Mouse (Mus musculus) thymus, postnatal 0 days (tissue): Measurements from ENCODE around the gene Rdx. TPM values are rescaled to one million over a fixed set of nuclear protein-coding genes. Genes with fewer than 3 reads are reported as not detected.
"Not testable (repeated sequence)": the region's sequence is repeated elsewhere in the genome, so short reads cannot be mapped to it uniquely, and the experiment has no call there.

Experiments used
- DNase-seq: peaks from one replicate; pipeline ENCODE4 v3.0.0-alpha.2; 2015; ENCODE audit warnings: low spot score
- polyA plus RNA-seq: library from polyadenylated mRNA; unstranded; fragments of >200 nt; fragmentation: Nextera tagmentation; extraction: Ambion mirVana; gene quantifications from 2 replicates; pipeline ENCODE4 v1.2.1, GENCODE M21; 2015

Gene Rdx
- polyA plus RNA-seq, 1 experiment from 2014 or later = 125 TPM

DNA sequence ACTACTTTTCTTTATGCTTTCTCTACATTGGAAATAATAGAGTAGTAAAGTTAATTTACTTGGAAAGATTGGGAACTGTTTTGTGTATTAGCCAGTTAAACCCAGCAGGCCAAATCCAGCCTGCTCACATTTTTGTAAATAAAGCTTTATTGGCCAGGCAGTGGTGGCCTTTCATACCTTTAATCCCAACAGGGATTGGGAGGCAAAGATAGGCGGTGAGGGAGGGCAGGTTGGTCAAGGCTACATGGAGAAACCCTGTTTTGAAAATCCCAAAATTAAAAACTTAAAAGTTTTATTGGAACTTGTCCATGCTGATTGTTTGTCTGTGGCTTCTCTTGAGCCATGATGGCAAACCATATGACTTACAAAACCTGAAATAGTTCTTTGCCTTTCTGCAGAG lies 5.2 kb downstream of the Rdx start:
- DNase-seq = no peak

DNA sequence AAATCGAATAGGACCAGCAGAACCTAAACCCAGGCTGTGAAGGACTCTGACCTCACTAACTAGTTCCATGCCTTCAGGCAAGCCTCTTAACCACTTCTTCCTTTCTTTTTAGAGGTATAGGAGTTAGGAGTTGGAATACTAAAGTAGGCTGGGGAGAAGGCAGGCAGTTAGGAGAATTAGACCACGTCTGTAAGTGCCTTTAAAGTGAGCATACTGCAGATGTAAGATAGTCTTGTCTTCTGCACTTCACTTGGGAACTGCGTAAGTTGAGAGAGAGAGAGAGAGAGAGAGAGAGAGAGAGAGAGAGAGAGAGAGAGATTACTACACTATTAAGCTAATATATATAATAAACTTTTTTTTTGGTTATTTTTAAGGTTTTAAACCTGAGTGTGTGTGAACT lies 8.3 kb downstream of the Rdx start:
- DNase-seq = no peak

DNA sequence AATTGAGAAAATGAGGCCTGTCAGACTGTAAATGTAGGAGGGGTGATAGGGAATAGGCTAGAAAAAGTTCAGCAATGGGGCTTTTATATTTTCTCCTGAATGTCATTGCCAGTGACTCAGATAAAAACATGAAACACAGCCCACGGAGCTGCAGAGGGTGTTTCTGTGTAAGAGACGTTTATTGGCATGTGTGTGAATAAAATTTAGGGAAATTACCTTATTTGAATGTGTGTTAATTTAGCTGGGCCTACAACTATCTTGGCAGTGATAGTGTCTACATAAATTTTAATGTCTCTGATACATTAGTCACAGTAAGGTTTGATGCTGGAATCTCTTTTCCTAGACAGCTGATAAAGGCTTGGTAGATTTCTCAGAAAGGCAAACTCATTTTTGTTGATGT lies 12.8 kb downstream of the Rdx start:
- DNase-seq = no peak

DNA sequence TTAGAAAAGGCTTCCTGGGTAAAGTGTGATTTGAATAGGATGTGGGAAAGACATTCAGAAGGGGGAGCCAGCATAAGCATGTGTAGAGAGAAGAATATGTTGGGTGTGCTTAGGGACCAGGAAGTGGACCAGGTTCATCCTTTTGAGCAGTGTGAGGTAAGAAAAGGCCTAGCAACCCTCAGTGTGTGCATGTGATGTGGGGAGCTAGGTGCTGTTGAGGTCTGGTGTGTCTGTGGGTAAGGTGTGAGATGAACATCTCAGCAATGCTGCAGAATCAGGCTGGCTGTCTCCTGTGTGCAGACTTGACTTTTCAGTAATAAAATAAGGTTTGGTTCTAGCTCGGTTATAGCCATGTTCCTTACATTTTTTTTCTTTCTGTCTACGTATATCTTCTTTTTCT lies 23.1 kb downstream of the Rdx start:
- no peak for DNase-seq

DNA sequence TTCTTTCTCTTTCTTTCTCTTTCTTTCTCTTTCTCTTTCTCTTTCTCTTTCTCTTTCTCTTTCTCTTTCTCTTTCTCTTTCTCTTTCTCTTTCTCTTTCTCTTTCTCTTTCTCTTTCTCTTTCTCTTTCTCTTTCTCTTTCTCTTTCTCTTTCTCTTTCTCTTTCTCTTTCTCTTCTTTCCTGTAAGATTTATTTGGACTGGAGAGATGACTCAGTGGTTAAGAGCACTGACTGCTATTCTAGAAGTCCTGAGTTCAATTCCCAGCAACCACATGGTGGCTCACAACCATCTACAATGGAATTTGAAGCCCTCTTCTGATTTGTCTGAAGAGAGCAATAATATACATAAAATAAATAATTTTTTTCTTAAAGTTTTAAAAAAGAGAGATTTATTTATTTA lies 24.4 kb downstream of the Rdx start:
- not testable (repeated sequence) for DNase-seq

DNA sequence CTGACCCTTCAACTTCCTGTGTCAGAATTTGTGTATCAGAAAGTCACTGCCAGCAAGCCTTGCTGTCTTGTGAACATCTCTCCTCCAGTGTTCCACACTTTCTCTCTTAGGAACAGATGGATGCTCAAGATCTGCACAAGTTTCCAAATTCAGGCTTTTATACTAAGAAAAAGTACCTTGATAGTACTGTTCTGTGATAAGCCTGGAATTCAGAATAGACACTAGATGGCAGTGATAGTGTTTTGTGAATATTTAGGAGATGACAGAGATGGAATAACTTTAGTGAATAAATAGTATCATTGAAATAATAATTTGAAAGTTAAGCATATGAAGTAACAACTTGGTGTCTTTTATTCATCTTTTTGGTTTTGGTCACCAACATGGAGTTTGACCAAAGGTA lies 25.2 kb downstream of the Rdx start:
- no peak for DNase-seq

DNA sequence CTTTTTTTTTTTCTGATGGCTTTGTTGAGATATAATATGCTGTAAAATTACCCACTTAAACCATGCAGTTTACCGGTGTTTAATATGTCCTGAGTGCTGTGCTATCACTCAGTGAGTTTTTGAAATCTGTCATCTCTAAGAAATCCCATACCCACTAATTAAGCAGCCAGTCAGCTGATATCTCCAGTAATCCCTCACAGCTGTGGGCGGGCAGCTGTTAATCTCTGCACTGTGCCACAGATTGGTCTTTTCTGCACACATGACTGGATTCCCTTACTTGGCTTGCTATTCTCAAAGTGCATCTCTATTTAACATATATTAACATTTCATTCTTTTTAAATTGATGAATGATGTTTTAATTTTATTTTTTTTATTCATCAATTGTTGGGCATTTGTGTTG lies 29.1 kb downstream of the Rdx start:
- DNase-seq = no peak

DNA sequence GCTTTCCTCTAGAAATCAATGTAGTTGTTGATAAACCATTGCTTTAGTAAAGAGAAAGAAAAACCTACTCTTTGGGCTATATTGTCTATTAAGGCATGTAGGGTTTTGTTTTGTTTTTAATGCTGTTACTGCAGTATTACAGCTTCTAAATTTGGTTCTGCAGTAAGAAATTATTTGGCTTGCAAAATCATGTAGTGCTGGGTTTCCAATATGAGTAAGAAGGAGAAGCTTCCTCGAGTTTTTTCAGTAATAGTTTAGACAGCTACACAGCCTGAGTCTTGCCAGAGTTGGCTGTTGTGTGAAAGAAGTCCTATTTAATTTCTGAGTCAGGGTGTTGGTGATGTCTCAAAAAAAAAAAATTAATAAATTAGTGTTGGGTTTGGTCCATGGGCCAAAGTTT lies 30.7 kb downstream of the Rdx start:
- DNase-seq = no peak

DNA sequence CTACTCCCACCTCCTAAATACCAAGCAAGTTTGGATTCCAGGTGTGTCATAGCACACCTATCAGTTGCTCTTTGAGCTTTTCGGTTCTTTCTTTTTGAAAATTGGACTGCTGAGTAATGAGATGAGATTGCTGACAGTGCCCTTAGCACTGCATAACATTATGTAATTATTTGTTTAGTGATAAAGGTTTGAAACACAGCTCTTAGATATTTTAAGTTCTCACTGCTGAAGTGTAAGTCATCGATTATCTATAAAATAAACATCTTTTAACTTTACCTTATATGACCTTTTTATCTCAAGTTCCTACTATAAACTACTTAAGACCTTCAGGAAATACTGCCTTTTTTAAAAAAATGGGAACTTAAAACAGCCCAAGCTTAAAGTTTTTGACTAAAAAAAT lies 35.0 kb downstream of the Rdx start:
- DNase-seq = no peak

DNA sequence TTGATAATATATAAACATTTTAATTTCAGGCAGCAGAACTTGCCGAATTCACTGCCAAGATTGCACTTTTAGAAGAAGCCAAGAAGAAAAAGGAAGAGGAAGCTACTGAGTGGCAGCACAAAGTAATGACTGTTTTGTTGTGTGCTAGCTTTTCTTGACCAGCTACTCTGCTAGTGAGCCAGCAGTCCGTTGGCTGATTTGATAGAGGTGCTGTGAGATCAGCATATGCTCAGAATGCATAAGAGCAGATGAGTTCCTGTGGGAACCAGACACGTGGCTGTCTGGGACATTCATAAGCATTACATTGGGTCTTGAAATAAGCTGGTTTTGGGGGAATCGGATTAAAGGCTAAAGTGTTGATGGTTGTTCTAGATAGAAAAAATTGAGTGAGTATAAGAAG lies 35.4 kb downstream of the Rdx start:
- DNase-seq = no peak

DNA sequence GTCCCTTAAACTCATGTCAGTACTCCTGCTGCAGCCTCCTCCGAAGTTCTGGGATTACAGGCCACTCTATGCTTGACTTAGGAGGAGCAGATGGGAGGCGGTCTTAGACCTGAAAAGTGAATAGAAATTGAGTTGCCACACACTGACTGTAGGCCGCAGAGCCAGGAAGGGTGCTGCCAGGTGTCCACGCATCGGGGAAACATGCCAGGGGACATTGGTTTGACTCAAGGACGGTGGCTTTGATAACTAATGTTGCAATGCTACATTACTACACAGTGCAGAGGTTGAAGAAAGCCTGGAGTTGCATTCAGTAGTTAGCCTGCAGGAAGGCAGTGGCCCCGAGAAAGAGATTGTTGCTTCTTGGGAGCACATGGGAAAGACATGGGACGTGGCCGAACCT lies 44.8 kb downstream of the Rdx start:
- no peak for DNase-seq

DNA sequence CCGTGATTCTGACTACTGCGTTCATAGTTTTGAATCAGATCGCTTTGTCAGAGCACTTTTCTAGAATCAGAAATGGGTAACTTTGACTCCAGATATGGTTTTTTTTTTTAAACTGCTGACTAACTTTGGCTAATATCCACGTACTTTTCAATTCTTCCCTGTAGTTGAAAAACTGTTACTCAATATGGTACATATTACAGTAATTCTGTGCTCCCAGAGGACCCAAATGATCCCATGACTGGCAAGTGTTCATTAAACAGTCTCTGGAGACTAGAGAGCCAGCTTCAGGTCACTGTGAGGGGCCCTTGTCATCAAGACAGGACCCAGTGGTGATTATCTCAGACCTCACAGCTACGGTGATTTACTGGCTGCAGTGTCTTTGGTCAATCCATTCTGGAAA lies 45.3 kb downstream of the Rdx start:
- no peak for DNase-seq

DNA sequence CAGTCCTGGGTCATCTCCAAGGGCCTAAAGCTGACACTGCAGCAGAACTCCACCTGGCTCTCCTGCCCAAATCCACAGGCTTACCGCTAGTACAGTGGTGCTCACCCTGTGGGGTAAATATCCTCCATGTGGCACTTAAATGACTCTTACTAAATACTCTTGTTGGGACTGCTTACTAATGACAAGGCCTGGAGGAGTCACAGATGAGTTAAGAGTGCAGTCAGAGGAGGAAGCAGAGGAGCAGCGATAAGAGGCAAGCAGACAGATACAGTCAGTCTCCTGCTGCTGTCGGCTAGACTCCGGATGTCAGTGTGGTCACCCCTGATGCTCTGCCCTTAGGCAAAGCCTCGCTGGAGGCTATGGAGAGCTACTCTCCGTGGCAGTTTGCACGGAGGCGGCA lies 46.1 kb downstream of the Rdx start:
- DNase-seq = no peak

DNA sequence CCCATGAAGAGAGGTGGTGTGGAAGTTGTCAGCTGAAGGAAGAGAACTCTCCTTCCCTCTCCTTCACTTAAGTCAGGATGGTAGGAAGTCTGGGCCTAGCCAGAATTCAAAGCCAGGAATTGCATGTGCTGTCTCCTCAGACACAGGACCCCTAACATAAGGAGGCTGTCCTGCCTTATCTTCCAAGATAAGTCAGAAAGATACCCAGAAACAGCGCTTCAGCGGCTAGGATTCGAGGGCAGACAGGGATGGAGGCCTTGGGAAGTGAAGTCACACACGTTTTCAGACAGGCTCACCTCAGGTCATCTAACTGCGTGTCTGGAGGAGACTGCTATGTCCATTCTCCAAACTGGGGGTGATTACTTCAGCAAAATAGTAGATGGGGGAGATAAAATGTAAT lies 47.0 kb downstream of the Rdx start:
- DNase-seq = no peak

DNA sequence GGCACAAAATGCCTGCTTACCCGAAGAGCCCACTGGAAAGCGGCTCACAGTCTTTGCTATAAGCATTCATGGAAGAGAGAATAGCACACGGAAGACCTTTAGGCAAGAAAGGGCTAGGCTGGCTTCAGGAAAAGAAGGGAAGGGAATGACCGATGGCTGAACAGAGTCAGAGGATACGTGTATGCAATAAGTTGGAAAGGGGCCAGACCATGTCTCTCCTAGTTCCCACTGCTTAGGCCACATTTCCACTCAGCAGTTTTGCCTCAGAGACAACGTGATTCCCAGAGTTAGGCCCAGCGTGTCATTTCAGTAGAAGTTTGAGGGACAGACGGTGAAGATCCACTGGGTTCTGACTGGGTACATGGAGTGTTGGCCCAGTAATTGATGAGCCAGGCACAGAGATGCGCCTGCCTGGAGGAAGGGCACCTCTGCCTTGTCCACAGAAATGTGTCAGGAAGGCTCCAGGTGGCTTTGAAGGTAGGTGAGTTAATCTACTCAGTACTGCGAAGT lies 47.6 kb downstream of the Rdx start:
- no peak for DNase-seq

DNA sequence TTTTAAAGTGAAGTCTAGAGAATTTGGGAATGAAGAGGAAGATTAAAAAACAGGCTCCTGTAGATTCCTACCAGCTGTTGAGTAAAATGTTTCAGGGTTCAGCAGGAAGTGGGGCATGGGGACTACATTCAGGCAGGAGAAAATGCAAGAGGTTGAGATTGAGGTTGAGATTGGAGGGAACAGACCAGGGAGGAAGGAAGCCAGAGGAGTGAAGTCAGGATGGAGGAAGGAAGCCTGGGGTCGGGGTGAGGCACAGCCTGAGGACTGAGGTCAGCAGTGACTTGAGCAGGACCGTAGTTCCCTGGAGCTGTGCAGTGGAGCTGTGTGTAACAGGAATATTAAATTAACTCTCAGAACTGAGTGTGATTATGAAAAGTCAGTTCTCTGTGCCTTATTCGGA lies 48.7 kb downstream of the Rdx start:
- DNase-seq = no peak

DNA sequence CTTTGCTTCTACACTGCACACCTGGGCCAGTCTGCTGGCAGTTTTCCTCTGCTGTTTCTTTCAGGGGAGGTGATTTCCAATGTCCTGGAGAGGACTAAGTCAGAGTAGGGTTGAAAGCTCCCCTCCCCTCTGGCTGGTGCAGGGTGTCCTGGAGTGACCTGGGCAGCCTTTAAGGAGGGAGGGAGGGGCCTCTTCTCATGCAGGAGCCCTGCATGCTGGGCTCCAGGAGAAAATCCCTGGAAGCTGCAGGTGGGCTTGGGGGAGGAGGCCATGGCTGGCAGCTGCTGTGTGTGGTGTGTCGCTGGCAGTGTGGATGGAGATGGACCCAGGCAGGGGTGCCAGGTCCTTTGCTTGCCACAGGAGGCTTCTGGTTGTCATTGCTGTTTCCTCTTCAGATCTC lies 50.4 kb downstream of the Rdx start:
- DNase-seq = no peak

DNA sequence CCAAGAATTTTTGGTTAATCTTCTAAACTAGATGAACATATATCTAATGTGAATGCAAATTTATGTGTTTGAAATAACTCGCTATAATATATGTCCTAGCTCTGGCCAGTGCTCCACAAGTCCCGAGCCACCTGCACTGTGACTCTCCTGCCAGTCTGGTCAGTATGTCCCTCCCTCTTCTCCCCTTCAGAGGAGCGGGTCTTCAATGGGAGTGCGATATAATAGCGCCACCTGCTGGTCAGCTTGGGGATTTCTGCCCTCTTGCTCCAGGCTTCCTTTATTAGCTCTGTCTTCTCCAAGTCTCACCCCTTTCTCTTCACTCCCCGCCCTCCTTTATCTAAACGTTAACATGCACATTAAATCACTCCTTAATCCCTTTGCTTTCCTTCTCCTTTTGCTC lies 51.6 kb downstream of the Rdx start:
- peak; percentile 74 for DNase-seq

DNA sequence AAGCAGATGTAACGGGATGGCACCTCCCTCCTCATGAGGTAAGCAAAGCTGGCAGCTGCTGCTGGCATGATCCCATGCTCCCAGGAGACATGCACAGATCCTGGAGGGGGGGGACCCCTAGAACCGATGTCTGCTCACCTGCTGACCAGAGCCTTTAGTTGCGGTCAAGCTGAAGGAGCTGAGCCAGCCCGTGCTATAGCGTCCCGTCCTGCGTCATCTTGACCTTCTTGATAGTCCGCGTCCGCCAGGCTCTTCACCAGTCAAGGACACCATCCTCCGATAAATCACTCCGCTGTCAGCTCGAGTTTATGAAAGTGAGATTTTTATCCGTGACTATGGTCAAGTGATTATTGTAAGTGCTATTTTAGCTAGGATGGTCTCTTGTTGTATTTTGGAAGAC lies 53.5 kb downstream of the Rdx start:
- no peak for DNase-seq

DNA sequence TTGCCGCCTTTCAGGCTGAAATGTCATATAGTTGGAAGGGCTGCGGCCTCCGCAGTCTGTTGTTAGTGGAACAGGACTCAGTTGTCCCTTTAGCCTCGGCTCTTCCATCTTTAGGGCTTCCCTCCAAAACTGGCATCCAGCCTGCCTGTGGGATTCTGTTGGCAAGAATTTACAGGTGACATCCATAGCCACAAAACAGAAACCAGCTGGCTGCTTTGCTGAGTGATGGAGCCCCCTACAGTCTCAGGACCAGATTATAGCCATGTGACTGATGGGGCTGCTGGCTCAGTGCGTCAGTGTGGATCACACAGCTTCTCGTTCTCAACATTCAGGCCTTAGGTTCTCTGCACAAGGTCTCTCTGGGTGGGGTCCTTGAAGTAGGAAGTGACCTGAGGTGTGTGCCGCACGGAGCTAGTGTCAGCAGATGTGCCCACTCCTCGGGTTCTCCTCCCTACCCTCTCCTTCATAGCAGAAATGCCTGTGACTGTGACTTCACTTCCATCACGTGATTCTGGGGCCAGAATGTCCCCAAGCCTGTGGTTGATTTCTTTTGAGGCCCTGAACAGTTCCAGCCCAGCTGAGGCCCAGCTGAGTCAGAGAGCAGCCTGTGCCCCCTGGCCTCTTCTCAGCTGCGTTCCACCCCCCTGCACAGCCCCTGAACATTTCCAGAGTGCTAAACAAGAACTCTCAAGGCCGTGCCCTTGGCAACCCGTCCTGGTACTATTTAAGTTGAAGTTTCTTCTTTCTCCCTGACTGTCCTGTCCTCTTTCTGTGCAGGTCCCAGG lies 55.3 kb downstream of the Rdx start:
- DNase-seq = no peak

DNA sequence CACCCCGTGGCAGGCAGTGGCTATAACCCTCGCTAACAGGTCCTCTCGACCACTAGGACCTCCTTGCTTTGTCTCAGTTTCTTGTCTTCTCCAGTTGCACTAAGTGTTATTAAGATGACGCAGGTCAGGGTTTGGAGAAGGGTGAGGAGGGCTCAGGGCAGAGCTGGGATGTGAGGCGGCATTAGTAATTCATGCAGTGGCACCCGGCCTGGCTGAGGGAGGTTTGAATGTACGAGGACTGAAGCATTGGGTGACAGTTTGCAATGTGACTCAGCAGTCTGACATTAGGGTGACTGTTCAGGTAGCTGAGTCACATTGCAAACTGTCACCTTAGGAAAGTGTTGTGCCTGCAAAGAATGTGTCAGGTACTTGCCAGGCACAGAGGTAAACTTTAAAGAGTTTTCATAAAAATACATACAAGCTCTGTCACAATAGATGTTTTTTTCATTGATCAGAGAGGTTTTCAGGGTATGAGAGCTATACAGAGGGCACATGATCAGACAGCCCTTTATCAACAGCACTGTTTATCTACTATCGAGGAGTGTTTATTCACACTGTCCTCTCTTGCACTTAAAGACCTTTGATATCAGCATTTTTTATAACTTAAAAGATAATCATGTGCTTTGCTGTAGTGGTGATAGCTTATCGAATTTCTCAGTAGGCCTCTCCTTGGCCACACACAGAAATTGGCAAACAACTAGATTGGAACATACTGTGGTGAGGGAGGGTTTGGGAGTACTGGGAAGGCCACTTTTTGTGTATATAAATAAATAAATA lies 56.7 kb downstream of the Rdx start:
- no peak for DNase-seq

DNA sequence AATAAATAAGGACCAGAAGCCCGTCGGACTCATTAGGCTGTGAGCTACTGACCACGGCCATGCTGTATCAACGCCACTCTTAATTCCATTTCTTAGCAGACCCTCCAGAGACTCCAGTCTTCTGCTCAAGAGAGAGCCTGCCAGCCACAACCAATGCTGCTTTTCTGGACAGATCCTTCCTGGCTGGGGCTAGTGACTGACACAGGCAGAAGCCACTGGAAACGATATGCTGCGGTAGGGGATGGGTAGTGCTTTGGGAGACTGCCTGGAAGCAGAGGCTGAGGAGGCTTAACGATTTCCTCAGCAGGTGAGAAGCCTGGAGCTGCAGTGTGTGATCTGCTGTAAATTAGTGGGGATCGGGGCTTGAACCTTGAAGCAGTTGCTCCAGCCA lies 57.2 kb downstream of the Rdx start:
- DNase-seq = no peak

DNA sequence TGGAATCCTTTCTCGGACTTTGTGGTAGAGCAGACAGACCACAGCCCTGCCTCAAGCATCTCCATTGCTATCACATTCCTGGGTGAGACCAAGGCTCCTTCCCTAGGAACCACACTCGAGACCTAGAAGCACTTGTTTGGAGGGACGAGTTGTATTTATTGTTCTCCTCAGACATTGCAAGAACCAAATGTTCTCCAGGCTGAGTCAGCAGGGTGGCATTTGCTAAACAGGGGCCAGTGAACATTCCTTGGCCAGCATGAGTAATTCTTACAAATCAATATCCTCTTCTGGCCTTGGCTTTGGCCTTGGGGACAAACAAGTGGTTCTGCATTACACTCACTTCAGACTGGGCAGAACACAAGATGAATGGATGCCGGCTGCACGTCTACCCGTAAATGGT lies 58.5 kb downstream of the Rdx start:
- no peak for DNase-seq
